8 mouse cellular contexts compared by ENCODE assay signal in genomic region chr1:178683631-178684030, GRCm38 (mm10).
DNase-seq lines count a peak whose midpoint lies in the region.
"Had no signal": no experiment of that assay in that cellular context is flagged by ENCODE, and none has a peak within 500 bp of the region (broad histone marks: within the 10 kb centered on the region; RNA-seq: fewer than 3 reads in every experiment).

No protein-coding gene starts in this region.

- intact Hi-C loops in gastrocnemius, postnatal 14 days (cut with DNase I; ENCODE audit: low total_unique reads), result no loop called here

- peak; percentile 41 for DNase-seq in lung, postnatal 10 days
- DNase-seq in lung, postnatal 25 days (ENCODE audit: low spot score), result no peak
- DNase-seq in gastrocnemius, postnatal 14 days, result peak; percentile 12
- peak; percentile 31 to 52 for DNase-seq in layer of hippocampus, adult 18-20 months (ENCODE audit: low spot score in 2 of 2)
- DNase-seq in right cerebral cortex, adult 2 months (ENCODE audit: low spot score in 2 of 2), result peak; percentile 54 to 60
- DNase-seq in adrenal gland, postnatal 4 days (ENCODE audit: low spot score in 2 of 2), result no peak
- DNase-seq in adrenal gland, postnatal 14 days, result no peak
- DNase-seq: cerebellum, adult 2 months had no signal

Comparison
In these comparisons a context has a peak if more than half of its experiments do, and no peak if none do; other contexts are left out.
1. DNase-seq: peak in lung, postnatal 10 days (single experiment), gastrocnemius, postnatal 14 days (single experiment), layer of hippocampus, adult 18-20 months (2 of 2) and right cerebral cortex, adult 2 months (2 of 2); none in lung, postnatal 25 days (single experiment), adrenal gland, postnatal 4 days (0 of 2) and adrenal gland, postnatal 14 days (single experiment).